Comparison of ENCODE assay signal across 8 mouse cellular contexts in genomic region chr4:141721961-141722360, GRCm38 (mm10). TPM values are rescaled to one million over a fixed set of nuclear protein-coding genes. Genes with fewer than 3 reads are reported as not detected.
A peak's percentile ranks its signal among the peaks of the same experiment; 100 is the strongest.
DNase-seq lines count a peak whose midpoint lies in the region; ATAC-seq and TF ChIP-seq lines count a peak whose summit lies in the region.

No protein-coding gene starts in this region.

- peak overlapping the region; percentile 7; the same call in 1 of the 2 replicates for H3K9ac ChIP-seq in ES-E14 (ENCODE audit: insufficient read depth, low read depth, low read length, poor library complexity, severe bottlenecking)
- H3K9ac ChIP-seq in hindbrain, embryonic 11.5 days (ENCODE audit: low read depth, low read length): peak overlapping the region; percentile 97; the same call in 1 of the 2 replicates
- peak overlapping the region; percentile 89; the same call in 1 of the 2 replicates for H3K9ac ChIP-seq in lung, postnatal 0 days (replicated peaks; ENCODE audit: low read depth)

- WGBS in cerebellum, adult 2 months: 27% methylated on average over 6 of the region's 6 CpGs
- WGBS in hindbrain, embryonic 11.5 days: 82% methylated on average over 6 of the region's 6 CpGs
- 7% methylated on average over 6 of the region's 6 CpGs for WGBS in lung, postnatal 0 days

- no peak for ATAC-seq in hindbrain, embryonic 11.5 days (ENCODE audit: low FRiP score)
- peak; percentile 20 for ATAC-seq in lung, postnatal 0 days

- no peak for TF ChIP-seq POLR2A in cerebellum, adult 2 months (IDR thresholded peaks at IDR 0.05; ENCODE audit: borderline replicate concordance, insufficient read depth, low read length)

- in situ Hi-C loops in ES-E14 (cut with MboI; ENCODE audit: low sequenced_read_pairs in 2 of 2, unreplicated experiment in 2 of 2): no loop called here

- no peak overlapping the region for H3K27ac ChIP-seq in cerebellum, adult 2 months (ENCODE audit: insufficient read depth, low read length)
- H3K27ac ChIP-seq in ES-E14 (ENCODE audit: insufficient read depth, low read depth, low read length, poor library complexity, severe bottlenecking): no peak overlapping the region
- H3K27ac ChIP-seq in hindbrain, embryonic 11.5 days (ENCODE audit: low read depth, low read length): no peak overlapping the region
- peak overlapping the region; percentile 98 for H3K27ac ChIP-seq in lung, postnatal 0 days (ENCODE audit: low read length)

- no peaks in the 10 kb centered on the region for H3K27me3 ChIP-seq in cerebellum, adult 2 months (ENCODE audit: control insufficient read depth, insufficient read depth, low read length)
- no peaks in the 10 kb centered on the region for H3K27me3 ChIP-seq in hindbrain, embryonic 11.5 days (ENCODE audit: control insufficient read depth, insufficient read depth, low read length)
- no peaks in the 10 kb centered on the region for H3K27me3 ChIP-seq in lung, postnatal 0 days (replicated peaks; ENCODE audit: insufficient read depth, low read length)

- peak overlapping the region; percentile 90 for H3K4me2 ChIP-seq in hindbrain, embryonic 11.5 days (replicated peaks; ENCODE audit: low read depth, low read length)
- H3K4me2 ChIP-seq in lung, postnatal 0 days (replicated peaks; ENCODE audit: low read depth, low read length): peak overlapping the region; percentile 83

- no peak for DNase-seq in cerebellum, adult 2 months
- no peak for DNase-seq in cerebellum, postnatal 25 days
- no peak for DNase-seq in ES-E14 (ENCODE audit: low read depth, low spot score)
- DNase-seq in hindbrain, embryonic 11.5 days (ENCODE audit: low spot score): no peak
- DNase-seq in lung, postnatal 0 days (ENCODE audit: low spot score): peak; percentile 91
- DNase-seq in MN1 (ENCODE audit: low spot score): no peak
- DNase-seq in embryo, embryonic 10 days (ENCODE audit: low spot score): no peak
- DNase-seq in right cerebral cortex, adult 2 months (ENCODE audit: low spot score in 2 of 2): no peak

- no peak for TF ChIP-seq CTCF in cerebellum, adult 2 months (IDR thresholded peaks at IDR 0.05; ENCODE audit: borderline replicate concordance, insufficient read depth, low read depth, low read length)
- no peak for TF ChIP-seq CTCF in lung, postnatal 0 days (IDR thresholded peaks at IDR 0.05)

- H3K4me3 ChIP-seq in cerebellum, adult 2 months (replicated peaks; ENCODE audit: insufficient read depth, low read depth, low read length): peak overlapping the region; percentile 80
- H3K4me3 ChIP-seq in ES-E14 (ENCODE audit: insufficient read depth in 1 of 2, low read depth in 1 of 2, low read length in 2 of 2, poor library complexity in 1 of 2, severe bottlenecking in 1 of 2): peak overlapping the region; percentile 86 to 94
- peak overlapping the region; percentile 99 for H3K4me3 ChIP-seq in hindbrain, embryonic 11.5 days (ENCODE audit: low read depth, low read length)
- peak overlapping the region; percentile 96 for H3K4me3 ChIP-seq in lung, postnatal 0 days (ENCODE audit: low read depth, low read length)

- H3K9me3 ChIP-seq in ES-E14 (ENCODE audit: control insufficient read depth, insufficient read depth, low read depth, low read length): no peaks in the 10 kb centered on the region
- H3K9me3 ChIP-seq in hindbrain, embryonic 11.5 days (ENCODE audit: control insufficient read depth, low read length): no peaks in the 10 kb centered on the region
- no peaks in the 10 kb centered on the region for H3K9me3 ChIP-seq in lung, postnatal 0 days (ENCODE audit: low read length)

- H3K4me1 ChIP-seq in cerebellum, adult 2 months (ENCODE audit: control insufficient read depth, insufficient read depth, low read length): peaks cover 6% of the 10 kb centered on the region; the same call in 1 of the 2 replicates
- peaks cover 4 to 5% of the 10 kb centered on the region in 2 experiments for H3K4me1 ChIP-seq in ES-E14 (ENCODE audit: control insufficient read depth in 2 of 2, insufficient read depth in 2 of 2, low read length in 2 of 2, poor library complexity in 1 of 2)
- 0 out of 2 replicates have a peak, but pooled peaks cover 2% of the 10 kb centered on the region for H3K4me1 ChIP-seq in hindbrain, embryonic 11.5 days (replicated peaks; ENCODE audit: control insufficient read depth, insufficient read depth, low read length)
- H3K4me1 ChIP-seq in lung, postnatal 0 days (ENCODE audit: insufficient read depth, low read depth, low read length): peaks cover 8% of the 10 kb centered on the region; the same call in 1 of the 2 replicates

- H3K36me3 ChIP-seq in ES-E14 (ENCODE audit: control insufficient read depth, insufficient read depth, low read length, poor library complexity, severe bottlenecking): 0 out of 2 replicates have a peak, but pooled peaks cover 2% of the 10 kb centered on the region
- H3K36me3 ChIP-seq in hindbrain, embryonic 11.5 days (ENCODE audit: control insufficient read depth, insufficient read depth, low read length): no peaks in the 10 kb centered on the region
- 0 out of 2 replicates have a peak, but pooled peaks cover 2% of the 10 kb centered on the region for H3K36me3 ChIP-seq in lung, postnatal 0 days (ENCODE audit: insufficient read depth, low read length)

- peak; percentile 85 for TF ChIP-seq EP300 in lung, postnatal 0 days (IDR thresholded peaks at IDR 0.05)

TF ChIP-seq in ES-E14, 5 proteins besides CTCF, POLR2A, EP300 and RAD21:
- TF ChIP-seq CHD2 (IDR thresholded peaks at IDR 0.05; ENCODE audit: low read depth, low read length) (no peak), HCFC1 (IDR thresholded peaks at IDR 0.05; ENCODE audit: borderline replicate concordance, insufficient read depth, low read length) (no peak), MAFK (IDR thresholded peaks at IDR 0.05; ENCODE audit: insufficient read depth, low read depth, low read length) (no peak), ZC3H11A (IDR thresholded peaks at IDR 0.05; ENCODE audit: borderline replicate concordance, low read depth, low read length) (no peak), ZNF384 (IDR thresholded peaks at IDR 0.05; ENCODE audit: low read depth, low read length) (no peak)

RNA-seq across cellular contexts. Expression of gene Ddi2, which starts 1.3 kb away (rescaled TPM):
- polyA plus RNA-seq in cerebellum, adult 2 months (2012; rRNA removed): 20.4 and 21.1 TPM in 2 replicates
- 42.0 and 48.5 TPM in 2 replicates for total RNA-seq in ES-E14 (2012; rRNA removed)
- polyA plus RNA-seq in hindbrain, embryonic 11.5 days (2014; fragmentation: Nextera tagmentation; extraction: Ambion mirVana): 15.0 and 18.9 TPM in 2 replicates
- polyA plus RNA-seq in lung, postnatal 0 days (2015; fragmentation: Nextera tagmentation; extraction: Ambion mirVana): 16.8 and 19.7 TPM in 2 replicates

RNA-seq across cellular contexts. Expression of gene Agmat, which starts 24.5 kb away (rescaled TPM):
- polyA plus RNA-seq in cerebellum, adult 2 months (2012; rRNA removed): 1.5 and 2.7 TPM in 2 replicates
- total RNA-seq in ES-E14 (2012; rRNA removed): 0.62 and 1.3 TPM in 2 replicates
- polyA plus RNA-seq in hindbrain, embryonic 11.5 days (2014; fragmentation: Nextera tagmentation; extraction: Ambion mirVana): 0.14 TPM in 1 of 2 replicates, not detected in the other
- polyA plus RNA-seq in lung, postnatal 0 days (2015; fragmentation: Nextera tagmentation; extraction: Ambion mirVana): 0.25 and 0.27 TPM in 2 replicates

RNA-seq across cellular contexts. Expression of gene Rsc1a1, which starts 36.6 kb away (rescaled TPM):
- polyA plus RNA-seq in cerebellum, adult 2 months (2012; rRNA removed): 7.4 and 8.1 TPM in 2 replicates
- total RNA-seq in ES-E14 (2012; rRNA removed): 10.5 and 13.3 TPM in 2 replicates
- polyA plus RNA-seq in hindbrain, embryonic 11.5 days (2014; fragmentation: Nextera tagmentation; extraction: Ambion mirVana): 1.9 and 2.0 TPM in 2 replicates
- polyA plus RNA-seq in lung, postnatal 0 days (2015; fragmentation: Nextera tagmentation; extraction: Ambion mirVana): not detected in 2 replicates

RNA-seq across cellular contexts. Expression of gene Plekhm2, which starts 57.3 kb away (rescaled TPM):
- 124 and 130 TPM in 2 replicates for polyA plus RNA-seq in cerebellum, adult 2 months (2012; rRNA removed)
- 6.2 and 6.8 TPM in 2 replicates for total RNA-seq in ES-E14 (2012; rRNA removed)
- 2.5 and 3.0 TPM in 2 replicates for polyA plus RNA-seq in hindbrain, embryonic 11.5 days (2014; fragmentation: Nextera tagmentation; extraction: Ambion mirVana)
- polyA plus RNA-seq in lung, postnatal 0 days (2015; fragmentation: Nextera tagmentation; extraction: Ambion mirVana): 5.2 and 5.3 TPM in 2 replicates

Comparison
In these comparisons a context has a peak if more than half of its experiments do, and no peak if none do; other contexts are left out.
1. H3K9ac ChIP-seq: peak in every context shown above with its lines; median percentile 97 in hindbrain, embryonic 11.5 days; 89 in lung, postnatal 0 days; 7 in ES-E14.